Mouse (Mus musculus) neutrophil, adult 83 days (primary cell): ENCODE measurements around the gene Mfap1b. TPM values are rescaled to one million over a fixed set of nuclear protein-coding genes. Genes with fewer than 3 reads are reported as not detected.

Source experiments
- total RNA-seq, 2 experiments: library from RNA; stranded (reverse); gene quantifications; one replicate each; pipeline ENCODE4 v1.2.4; 2023

Mfap1b gene
- 10 to 100 TPM; 30.3 to 31.6 TPM for total RNA-seq

GRCm38 (mm10) chr2:121473301-121474179 lies at the start of gene Mfap1b:
Gene Mfap1b, minus strand, starts transcription at chr2:121474067.

GRCm38 (mm10) chr2:121505942-121506882 lies 32.3 kb upstream of the Mfap1b start, which contains the start of the genes Mfap1a and Wdr76:
Gene Mfap1a, minus strand, starts transcription at chr2:121506665.
Gene Wdr76, plus strand, starts transcription at chr2:121506723.

GRCm38 (mm10) chr2:121456692-121457642 lies 16.9 kb downstream of the Mfap1b start, which contains the start of gene Serinc4:
Gene Serinc4, minus strand, starts transcription at chr2:121456781.

GRCm38 (mm10) chr2:121452990-121453389 lies 20.9 kb downstream of the Mfap1b start, which contains the start of gene Hypk:
Gene Hypk, plus strand, starts transcription at chr2:121453290.

GRCm38 (mm10) chr2:121448739-121449535 lies 24.9 kb downstream of the Mfap1b start, which contains the start of gene Serf2:
Gene Serf2, plus strand, starts transcription at chr2:121449195.

GRCm38 (mm10) chr2:121444178-121444577 lies 29.7 kb downstream of the Mfap1b start, which contains the start of gene Ell3:
Gene Ell3, minus strand, starts transcription at chr2:121444278.

GRCm38 (mm10) chr2:121413387-121414042 lies 60.4 kb downstream of the Mfap1b start, which contains the start of the genes Pdia3 and Catsper2:
Gene Pdia3, plus strand, starts transcription at chr2:121413775.
Gene Catsper2, minus strand, starts transcription at chr2:121413792.

Other genes with a start within 250 kb of the Mfap1b start
- gene Trp53bp1, start 202.7 kb downstream of the Mfap1b start, total RNA-seq, result 10 to 100 TPM; 23.8 to 31.2 TPM
- gene Map1a, start 184.5 kb downstream of the Mfap1b start, total RNA-seq, result under 1 TPM; 0.24 to 0.96 TPM
- gene Ppip5k1, start 118.7 kb downstream of the Mfap1b start, total RNA-seq, result 10 to 100 TPM; 11.9 to 14.3 TPM
- not detected for gene Ckmt1, start 116.4 kb downstream of the Mfap1b start, total RNA-seq
- under 1 TPM in 1 of 2 experiments, not detected in 1; 0.07 TPM for gene Strc, start 86.9 kb downstream of the Mfap1b start, total RNA-seq
- gene Pdia3, start 60.3 kb downstream of the Mfap1b start, total RNA-seq, result 100 to 1,000 TPM; 153 to 168 TPM
- gene Catsper2, start 60.3 kb downstream of the Mfap1b start, total RNA-seq, result 1 to 10 TPM in 1 of 2 experiments, under 1 TPM in 1; 0.35 to 1.1 TPM
- 1 to 10 TPM in 1 of 2 experiments, not detected in 1; 1.2 TPM for gene Ell3, start 29.8 kb downstream of the Mfap1b start, total RNA-seq
- 100 to 1,000 TPM; 352 to 382 TPM for gene Serf2, start 24.9 kb downstream of the Mfap1b start, total RNA-seq
- 10 to 100 TPM; 26.0 to 28.8 TPM for gene Hypk, start 20.8 kb downstream of the Mfap1b start, total RNA-seq
- under 1 TPM; 0.33 to 0.35 TPM for gene Serinc4, start 17.3 kb downstream of the Mfap1b start, total RNA-seq
- gene Mfap1a, start 32.6 kb upstream of the Mfap1b start, total RNA-seq, result 10 to 100 TPM; 34.9 TPM
- 10 to 100 TPM; 19.4 to 20.1 TPM for gene Wdr76, start 32.7 kb upstream of the Mfap1b start, total RNA-seq